Mouse (Mus musculus): ENCODE data around the gene Mpp3. TPM values are rescaled to one million over a fixed set of nuclear protein-coding genes. Genes with fewer than 3 reads are reported as not detected.

The Mpp3 gene
- polyA plus RNA-seq, 1 experiment = 2.4 TPM

GRCm38 (mm10) chr11:102006688-102007087, 21.6 kb downstream of the Mpp3 start:
- TF ChIP-seq CTCF (IDR thresholded peaks at IDR 0.05; ENCODE audit: insufficient read depth, low read length) (no peak), POLR2A (IDR thresholded peaks at IDR 0.05; ENCODE audit: borderline replicate concordance, extremely low read depth, low read depth, low read length) (no peak)
- no peak for DNase-seq
- WGBS = 91% methylated on average over 5 of the region's 5 CpGs
- Histone ChIP-seq H3K4me3 (replicated peaks; ENCODE audit: extremely low read depth, low read depth, low read length) (no peak overlapping the region), H3K4me1 (ENCODE audit: control insufficient read depth, insufficient read depth, low read length) (peaks cover 3% of the 10 kb centered on the region; the same call in 1 of the 2 replicates)

GRCm38 (mm10) chr11:102006271-102006670, 22.0 kb downstream of the Mpp3 start:
- H3K4me3 ChIP-seq (replicated peaks; ENCODE audit: extremely low read depth, low read depth, low read length) = no peak overlapping the region
- 81% methylated on average over 9 of the region's 9 CpGs for WGBS
- TF ChIP-seq POLR2A (IDR thresholded peaks at IDR 0.05; ENCODE audit: borderline replicate concordance, extremely low read depth, low read depth, low read length) (no peak), CTCF (IDR thresholded peaks at IDR 0.05; ENCODE audit: insufficient read depth, low read length) (no peak)
- peaks cover 3% of the 10 kb centered on the region; the same call in 1 of the 2 replicates for H3K4me1 ChIP-seq (ENCODE audit: control insufficient read depth, insufficient read depth, low read length)
- no peak for DNase-seq

GRCm38 (mm10) chr11:102004251-102004650, 24.0 kb downstream of the Mpp3 start:
- peaks cover under 1% of the 10 kb centered on the region; the same call in 1 of the 2 replicates for H3K4me1 ChIP-seq (ENCODE audit: control insufficient read depth, insufficient read depth, low read length)
- no peak overlapping the region for H3K4me3 ChIP-seq (replicated peaks; ENCODE audit: extremely low read depth, low read depth, low read length)
- WGBS = 91% methylated on average over 8 of the region's 8 CpGs
- no peak for TF ChIP-seq POLR2A (IDR thresholded peaks at IDR 0.05; ENCODE audit: borderline replicate concordance, extremely low read depth, low read depth, low read length)
- peak; percentile 20; the same call in 1 of the 2 replicates for TF ChIP-seq CTCF (IDR thresholded peaks at IDR 0.05; ENCODE audit: insufficient read depth, low read length)
- DNase-seq = no peak

- no peak for DNase-seq
- TF ChIP-seq POLR2A (IDR thresholded peaks at IDR 0.05; ENCODE audit: borderline replicate concordance, extremely low read depth, low read depth, low read length) = no peak
- TF ChIP-seq CTCF (IDR thresholded peaks at IDR 0.05; ENCODE audit: insufficient read depth, low read length) = no peak
- 73% methylated on average over 4 of the region's 4 CpGs for WGBS
- H3K4me3 ChIP-seq (replicated peaks; ENCODE audit: extremely low read depth, low read depth, low read length) = no peak overlapping the region
- no peaks in the 10 kb centered on the region for H3K4me1 ChIP-seq (ENCODE audit: control insufficient read depth, insufficient read depth, low read length)
These were observed 28.8 kb downstream of the Mpp3 start for GRCm38 (mm10) chr11:101999466-101999865.

- Histone ChIP-seq H3K4me1 (ENCODE audit: control insufficient read depth, insufficient read depth, low read length) (no peaks in the 10 kb centered on the region), H3K4me3 (replicated peaks; ENCODE audit: extremely low read depth, low read depth, low read length) (no peak overlapping the region)
- no peak for DNase-seq
- TF ChIP-seq CTCF (IDR thresholded peaks at IDR 0.05; ENCODE audit: insufficient read depth, low read length) (no peak), POLR2A (IDR thresholded peaks at IDR 0.05; ENCODE audit: borderline replicate concordance, extremely low read depth, low read depth, low read length) (no peak)
- 23% methylated on average over 5 of the region's 5 CpGs for WGBS
These were observed 30.0 kb downstream of the Mpp3 start for GRCm38 (mm10) chr11:101998258-101998657.

GRCm38 (mm10) chr11:101995938-101996337, 32.3 kb downstream of the Mpp3 start:
- WGBS = 84% methylated on average over 7 of the region's 7 CpGs
- Histone ChIP-seq H3K4me1 (ENCODE audit: control insufficient read depth, insufficient read depth, low read length) (no peaks in the 10 kb centered on the region), H3K4me3 (replicated peaks; ENCODE audit: extremely low read depth, low read depth, low read length) (no peak overlapping the region)
- DNase-seq = no peak
- TF ChIP-seq POLR2A (IDR thresholded peaks at IDR 0.05; ENCODE audit: borderline replicate concordance, extremely low read depth, low read depth, low read length) = no peak
- TF ChIP-seq CTCF (IDR thresholded peaks at IDR 0.05; ENCODE audit: insufficient read depth, low read length) = no peak

- no peaks in the 10 kb centered on the region for H3K4me1 ChIP-seq (ENCODE audit: control insufficient read depth, insufficient read depth, low read length)
- H3K4me3 ChIP-seq (replicated peaks; ENCODE audit: extremely low read depth, low read depth, low read length) = no peak overlapping the region
- 39% methylated on average over 8 of the region's 8 CpGs for WGBS
- TF ChIP-seq CTCF (IDR thresholded peaks at IDR 0.05; ENCODE audit: insufficient read depth, low read length) (no peak), POLR2A (IDR thresholded peaks at IDR 0.05; ENCODE audit: borderline replicate concordance, extremely low read depth, low read depth, low read length) (no peak)
- DNase-seq = no peak
These were observed 34.2 kb downstream of the Mpp3 start for GRCm38 (mm10) chr11:101994100-101994499.

GRCm38 (mm10) chr11:101992411-101992810, 35.9 kb downstream of the Mpp3 start:
- TF ChIP-seq CTCF (IDR thresholded peaks at IDR 0.05; ENCODE audit: insufficient read depth, low read length) = no peak
- TF ChIP-seq POLR2A (IDR thresholded peaks at IDR 0.05; ENCODE audit: borderline replicate concordance, extremely low read depth, low read depth, low read length) = no peak
- H3K4me3 ChIP-seq (replicated peaks; ENCODE audit: extremely low read depth, low read depth, low read length) = no peak overlapping the region
- DNase-seq = no peak
- 92% methylated on average over 7 of the region's 7 CpGs for WGBS
- H3K4me1 ChIP-seq (ENCODE audit: control insufficient read depth, insufficient read depth, low read length) = no peaks in the 10 kb centered on the region

GRCm38 (mm10) chr11:101991813-101992212, 36.4 kb downstream of the Mpp3 start:
- DNase-seq = no peak
- TF ChIP-seq CTCF (IDR thresholded peaks at IDR 0.05; ENCODE audit: insufficient read depth, low read length) = no peak
- TF ChIP-seq POLR2A (IDR thresholded peaks at IDR 0.05; ENCODE audit: borderline replicate concordance, extremely low read depth, low read depth, low read length) = no peak
- H3K4me1 ChIP-seq (ENCODE audit: control insufficient read depth, insufficient read depth, low read length) = no peaks in the 10 kb centered on the region
- H3K4me3 ChIP-seq (replicated peaks; ENCODE audit: extremely low read depth, low read depth, low read length) = no peak overlapping the region
- WGBS = 54% methylated on average over 3 of the region's 3 CpGs

GRCm38 (mm10) chr11:101990244-101990643, 38.0 kb downstream of the Mpp3 start:
- TF ChIP-seq CTCF (IDR thresholded peaks at IDR 0.05; ENCODE audit: insufficient read depth, low read length) = no peak
- TF ChIP-seq POLR2A (IDR thresholded peaks at IDR 0.05; ENCODE audit: borderline replicate concordance, extremely low read depth, low read depth, low read length) = no peak
- 93% methylated on average over 3 of the region's 3 CpGs for WGBS
- H3K4me3 ChIP-seq (replicated peaks; ENCODE audit: extremely low read depth, low read depth, low read length) = no peak overlapping the region
- H3K4me1 ChIP-seq (ENCODE audit: control insufficient read depth, insufficient read depth, low read length) = no peaks in the 10 kb centered on the region
- no peak for DNase-seq
